Mouse (Mus musculus): Measurements from ENCODE around the gene Slc17a7.
"Not testable (repeated sequence)": the region's sequence is repeated elsewhere in the genome, so short reads cannot be mapped to it uniquely, and the experiment has no call there.

Gene Slc17a7

DNA sequence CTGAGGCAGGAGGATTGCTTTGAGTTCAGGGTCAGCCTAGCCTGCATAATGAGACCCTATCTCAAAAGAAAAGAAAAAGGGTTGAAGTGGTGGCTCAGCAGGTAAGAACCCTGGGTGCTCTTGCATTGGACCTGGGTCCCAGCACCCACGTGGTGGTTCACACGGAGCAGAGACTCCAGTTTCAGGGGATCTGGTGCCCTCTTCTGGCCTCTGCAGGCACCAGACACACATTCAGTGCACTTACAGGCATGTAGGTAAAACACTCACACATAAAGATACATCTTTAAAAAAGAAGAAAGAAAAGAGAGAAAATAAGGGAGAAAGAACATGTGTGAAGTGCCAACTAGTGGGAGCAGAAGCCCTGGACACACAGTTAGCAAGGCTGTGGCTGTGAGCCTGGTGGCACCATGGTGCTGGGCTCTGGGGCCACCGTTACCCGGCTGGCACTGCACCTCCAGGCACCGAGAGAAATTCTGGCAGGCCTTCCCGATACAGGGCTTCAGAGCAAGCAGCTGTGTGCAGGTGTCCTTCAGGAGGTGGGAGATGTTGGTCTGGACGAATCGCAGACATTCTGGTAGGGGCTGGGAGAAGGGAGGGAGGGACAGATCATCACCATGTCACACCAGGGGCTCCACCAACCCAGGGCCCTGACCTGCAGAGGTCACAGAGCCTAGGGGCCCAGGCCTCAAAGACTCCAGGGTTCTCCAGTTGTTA lies 30.1 kb upstream of the Slc17a7 start:
- DNase-seq (ENCODE audit: low spot score in 2 of 2): no peak

DNA sequence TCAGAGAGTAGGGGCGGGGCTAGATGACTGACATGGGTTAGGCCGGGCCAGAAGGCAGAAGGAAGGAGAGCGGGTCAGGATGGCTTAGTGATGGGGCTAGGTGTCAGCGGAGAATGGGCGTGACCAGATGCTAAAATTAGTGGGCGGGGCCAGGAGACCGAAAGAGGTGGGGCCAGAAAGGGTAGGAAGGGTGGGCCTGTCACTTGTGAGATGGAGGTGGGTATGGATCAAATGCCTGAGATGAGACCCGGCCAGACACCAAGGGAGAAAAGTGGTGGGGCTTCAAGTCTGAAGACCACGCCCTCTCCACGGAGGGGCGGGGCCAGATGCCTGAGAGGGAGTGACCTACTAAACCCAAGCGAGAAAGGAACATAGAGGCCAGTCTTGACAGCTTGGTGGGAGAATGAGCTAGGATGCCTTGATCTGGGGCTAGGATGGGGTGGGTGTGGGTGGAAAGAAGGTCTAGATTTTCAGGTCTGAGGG lies 29.2 kb upstream of the Slc17a7 start:
- no peak for DNase-seq (ENCODE audit: low spot score in 2 of 2)

DNA sequence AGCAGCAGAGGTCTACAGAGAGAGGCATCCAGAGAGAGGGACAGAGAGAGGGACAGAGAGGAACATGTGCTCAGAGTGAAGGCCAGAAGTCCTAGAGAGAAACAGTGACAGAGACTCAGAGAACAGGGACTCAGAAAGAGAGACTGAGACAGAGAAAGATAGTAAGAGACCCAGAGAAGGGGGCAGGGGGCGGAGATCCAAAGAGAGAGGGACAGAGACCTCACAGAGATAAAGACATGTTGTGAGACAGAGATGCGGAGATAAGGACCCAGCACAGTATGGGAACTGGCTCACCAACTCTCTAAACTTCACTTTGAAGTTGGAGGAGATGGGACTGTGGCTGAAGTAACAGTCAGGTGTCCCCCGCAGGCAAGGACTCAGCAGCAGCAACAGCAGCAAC lies 28.4 kb upstream of the Slc17a7 start:
- no peak for DNase-seq (ENCODE audit: low spot score in 2 of 2)

DNA sequence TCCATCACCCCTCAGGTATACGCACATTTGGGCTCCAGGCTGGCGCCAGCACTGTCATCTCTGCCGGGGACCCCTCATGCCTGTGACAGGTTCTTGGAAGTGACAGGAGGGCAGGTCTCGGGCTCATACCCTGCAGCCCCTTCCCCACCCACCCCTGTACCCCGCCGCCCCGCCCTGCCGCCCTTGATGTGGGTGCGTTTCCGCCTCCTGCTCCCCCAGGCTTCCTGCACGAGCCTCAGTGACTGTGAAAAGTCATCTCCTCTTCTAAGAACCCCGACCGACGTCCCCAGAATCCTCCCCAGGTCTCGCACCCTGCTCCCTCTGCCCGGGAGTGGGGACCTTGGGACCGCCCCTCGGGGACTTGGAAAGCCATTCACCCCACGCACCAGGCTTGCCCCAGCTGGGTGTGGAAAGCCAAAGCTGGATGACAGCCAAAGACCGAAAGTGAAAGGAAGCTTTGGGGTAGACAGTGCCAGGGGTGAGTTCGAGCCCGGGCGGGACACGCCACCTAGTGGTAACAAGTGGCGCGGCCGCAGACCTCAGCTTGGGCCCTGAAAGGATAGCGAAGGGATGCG lies 27.7 kb upstream of the Slc17a7 start, which contains the start of the genes Gm45713 and Flt3l:
TSS of gene Gm45713 (minus strand) at position 239 of the 575 bp plus-strand sequence.
TSS of gene Flt3l (minus strand) at position 440 of the 575 bp plus-strand sequence.
- peak in 1 of 2 experiments; percentile 93 for DNase-seq (ENCODE audit: low spot score in 2 of 2)

DNA sequence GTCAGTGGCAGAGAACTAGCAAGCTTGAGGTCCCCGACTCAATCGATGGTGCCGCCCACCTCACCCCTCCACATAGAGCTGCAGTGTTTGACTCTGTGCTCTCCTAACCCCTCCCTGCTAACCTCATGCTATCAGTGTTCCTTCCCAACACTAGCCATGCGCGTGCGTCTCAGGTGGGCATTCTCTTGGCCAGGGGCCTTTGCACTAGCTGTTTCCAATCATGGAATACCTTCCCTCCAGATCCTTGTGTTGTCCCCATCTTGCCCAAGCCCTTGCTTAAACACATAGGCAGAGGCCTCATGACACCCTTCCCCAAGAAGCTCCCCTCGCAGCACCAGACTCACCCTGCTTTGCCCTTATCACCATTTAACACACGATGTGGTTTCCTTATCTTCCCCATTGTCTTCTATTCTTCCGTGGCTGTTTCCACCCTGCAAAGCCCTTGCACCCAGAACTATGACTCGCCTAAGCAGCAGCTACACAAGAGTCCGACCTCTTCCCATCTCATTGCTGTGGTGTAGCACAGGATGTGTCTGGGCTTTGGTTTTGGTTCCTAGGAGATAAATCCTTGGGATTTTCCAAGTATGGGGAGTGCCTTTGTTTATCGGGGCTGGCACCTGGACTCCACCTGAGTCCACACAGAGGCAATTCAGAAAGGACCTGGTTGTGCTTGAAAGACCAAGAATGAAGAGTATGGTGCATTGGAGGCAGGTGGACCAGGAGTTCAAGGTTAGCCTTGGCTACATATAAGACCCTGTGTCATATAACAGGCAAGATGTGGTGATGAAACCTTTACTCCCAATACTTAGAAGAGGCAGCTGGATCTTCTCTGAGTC lies 26.4 kb upstream of the Slc17a7 start:
- no peak for DNase-seq (ENCODE audit: low spot score in 2 of 2)

DNA sequence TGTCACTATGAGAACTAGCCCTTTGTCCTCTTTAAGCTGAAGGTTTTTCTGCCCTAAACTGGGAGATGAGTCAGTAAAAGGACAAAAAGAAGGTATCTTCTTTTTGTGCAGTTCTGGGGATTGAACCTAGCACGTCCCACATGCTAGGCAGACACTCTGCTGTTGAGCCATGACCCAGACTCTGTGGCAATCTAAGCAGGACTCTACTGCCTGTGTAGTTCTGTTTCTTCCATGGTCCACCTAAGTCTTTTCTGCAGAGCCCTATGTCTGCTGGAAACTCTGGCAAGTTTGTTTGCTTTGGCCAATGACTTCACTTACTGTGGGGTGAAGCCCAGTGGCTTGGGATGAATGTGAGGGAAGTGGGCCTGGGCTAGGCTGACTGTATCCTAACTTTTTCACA lies 25.3 kb upstream of the Slc17a7 start:
- DNase-seq (ENCODE audit: low spot score in 2 of 2): no peak

DNA sequence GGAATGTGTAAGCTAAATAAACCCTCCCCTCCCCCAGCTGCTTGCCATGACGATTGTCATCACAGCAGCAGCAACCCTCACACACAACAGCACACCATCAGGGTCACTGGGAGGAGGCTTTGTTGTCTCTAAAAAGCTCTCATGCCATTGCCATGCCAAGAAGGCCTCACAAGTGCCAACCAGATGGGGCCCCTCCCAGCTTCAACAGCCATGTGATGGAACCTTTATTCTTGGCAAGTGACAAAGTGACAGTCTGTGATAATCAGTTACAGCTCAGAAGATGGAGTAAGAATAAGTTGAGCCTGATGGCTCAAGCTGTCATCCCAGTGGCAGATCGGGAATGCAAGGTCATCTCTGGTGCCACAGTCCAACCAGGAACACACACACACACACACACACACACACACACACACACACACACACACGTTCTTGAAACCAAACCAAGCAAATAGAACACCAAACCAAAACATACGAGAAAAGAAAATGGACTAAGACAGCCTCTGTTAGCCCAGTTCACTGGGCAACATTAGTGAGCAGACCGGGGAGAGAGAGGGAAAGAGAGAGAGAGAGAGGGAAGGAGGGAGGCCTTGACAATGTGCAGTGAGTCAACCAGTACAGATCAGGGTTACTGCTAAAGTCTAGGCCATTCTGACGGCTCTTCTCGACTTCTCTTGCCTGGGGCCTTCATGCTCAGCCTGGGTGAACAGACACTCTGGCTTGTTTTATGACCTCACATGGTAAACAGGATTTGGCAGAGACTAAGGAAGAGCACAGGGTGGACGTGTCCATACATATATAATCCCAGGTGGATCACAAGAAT lies 23.6 kb upstream of the Slc17a7 start:
- no peak for DNase-seq (ENCODE audit: low spot score in 2 of 2)

DNA sequence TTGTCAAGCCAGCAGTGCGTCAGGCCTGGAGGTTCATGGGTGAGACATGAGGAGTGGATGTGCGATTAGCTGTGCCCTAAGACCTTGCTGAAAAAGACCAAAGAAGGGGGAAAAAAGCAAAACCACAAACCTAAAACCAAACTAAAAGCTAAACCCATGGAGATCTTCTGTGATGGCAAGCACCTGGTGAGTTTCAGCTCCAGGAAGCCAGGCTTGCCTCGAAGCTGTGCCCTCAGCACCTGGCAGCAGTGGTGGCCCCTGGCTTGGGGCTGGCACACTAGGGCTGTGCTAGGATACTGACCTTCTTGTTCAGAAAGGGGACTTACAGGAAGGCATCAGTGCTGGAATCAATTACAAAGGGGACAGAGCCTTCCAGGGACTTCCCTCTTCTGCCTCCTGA lies 22.4 kb upstream of the Slc17a7 start:
- no peak for DNase-seq (ENCODE audit: low spot score in 2 of 2)

DNA sequence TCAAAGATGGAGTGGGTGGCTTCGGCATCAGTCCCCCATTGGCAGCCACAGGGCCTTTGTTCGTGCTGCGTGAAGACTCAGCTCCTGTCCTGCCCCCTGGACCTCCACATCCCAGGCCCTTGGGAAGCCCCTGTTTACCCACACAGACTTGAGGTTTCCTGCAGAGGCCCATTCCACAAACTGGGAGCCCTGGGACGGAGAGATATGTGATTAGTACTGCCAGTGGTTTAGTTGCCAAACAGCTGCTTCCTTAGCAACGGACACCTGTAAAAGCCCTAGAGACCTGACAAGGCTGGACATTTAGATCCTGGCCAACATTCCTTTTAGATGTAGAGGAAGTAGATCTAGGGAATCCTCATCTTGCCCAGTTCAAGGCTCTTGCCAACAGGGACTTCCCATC lies 21.8 kb upstream of the Slc17a7 start:
- no peak for DNase-seq (ENCODE audit: low spot score in 2 of 2)

DNA sequence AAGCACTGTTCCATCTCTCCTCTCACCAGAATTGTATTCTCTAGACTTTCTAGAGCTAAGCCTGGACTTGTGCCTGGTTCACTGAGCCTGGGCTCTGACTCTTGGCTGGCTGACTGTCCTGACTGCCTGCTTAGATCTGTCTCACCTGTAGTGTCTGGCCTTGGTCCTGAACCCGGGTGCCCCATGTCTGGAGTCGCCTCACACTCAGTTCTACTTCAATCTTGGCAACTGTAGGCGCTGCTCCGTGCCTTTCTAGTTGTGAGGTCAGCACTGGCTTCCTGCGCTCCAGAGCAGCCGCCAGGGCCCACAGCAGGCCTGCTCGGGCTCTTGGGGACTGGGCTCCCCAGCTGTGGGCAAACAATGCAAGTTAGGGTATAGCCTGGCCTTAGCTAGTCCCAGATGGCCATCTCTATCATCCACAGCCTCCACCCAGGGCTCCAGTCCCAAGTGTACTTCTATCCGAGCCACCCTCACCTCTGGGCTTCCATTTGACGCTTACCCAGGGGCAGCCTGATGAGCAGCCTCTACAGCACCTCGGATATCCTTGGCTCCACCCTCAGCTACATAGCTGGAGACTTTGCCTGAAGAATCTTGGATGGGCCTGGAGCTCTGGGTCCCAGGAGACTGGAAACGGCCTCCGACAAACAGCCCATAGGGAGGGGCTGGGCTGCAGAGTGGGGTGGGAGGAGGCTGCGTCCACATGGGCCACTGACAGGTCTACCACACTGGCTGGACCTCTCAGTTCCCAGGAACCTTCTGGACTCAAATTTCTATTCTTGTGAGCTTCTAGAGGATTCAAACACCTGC lies 19.2 kb upstream of the Slc17a7 start:
- DNase-seq (ENCODE audit: low spot score in 2 of 2): no peak

DNA sequence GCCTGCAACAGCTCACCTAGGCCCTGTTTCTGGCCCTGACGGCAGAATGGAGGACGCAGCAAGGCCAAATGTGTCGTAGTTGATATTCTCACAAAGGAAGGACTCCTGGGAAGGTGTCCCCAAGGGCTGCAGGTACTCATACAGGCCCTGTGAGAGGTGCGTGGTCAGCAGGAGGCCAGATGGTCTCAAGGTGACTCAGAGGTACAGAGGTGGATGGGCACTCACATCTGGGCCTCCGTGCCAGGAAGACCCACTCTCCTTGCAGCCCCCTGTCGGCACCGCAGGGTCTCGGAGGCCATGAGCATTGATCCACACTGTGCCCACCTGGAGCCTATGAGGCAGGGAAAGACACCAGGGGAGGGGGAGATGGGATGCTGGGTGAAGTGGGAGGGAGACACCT lies 18.3 kb upstream of the Slc17a7 start:
- DNase-seq (ENCODE audit: low spot score in 2 of 2): no peak

DNA sequence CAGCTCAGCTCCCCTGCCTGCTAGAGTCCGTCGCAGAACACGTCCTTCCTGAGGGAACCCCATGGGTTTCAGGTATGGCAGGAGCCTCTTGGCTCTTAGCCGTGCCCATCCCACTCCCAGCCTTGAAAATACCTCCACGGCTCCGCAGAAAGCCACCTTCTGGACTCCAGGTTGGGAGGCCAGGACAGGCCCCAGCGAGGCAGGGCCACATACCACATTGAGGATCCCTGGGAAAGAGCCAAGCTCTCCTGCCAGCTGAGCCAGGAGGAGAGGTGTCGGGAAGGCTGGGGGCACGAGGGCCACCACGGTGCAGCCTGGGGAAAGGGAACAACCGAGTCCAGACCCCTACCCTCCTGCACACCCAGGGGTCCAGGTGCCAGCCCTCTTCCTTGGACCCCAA lies 16.5 kb upstream of the Slc17a7 start:
- no peak for DNase-seq (ENCODE audit: low spot score in 2 of 2)

DNA sequence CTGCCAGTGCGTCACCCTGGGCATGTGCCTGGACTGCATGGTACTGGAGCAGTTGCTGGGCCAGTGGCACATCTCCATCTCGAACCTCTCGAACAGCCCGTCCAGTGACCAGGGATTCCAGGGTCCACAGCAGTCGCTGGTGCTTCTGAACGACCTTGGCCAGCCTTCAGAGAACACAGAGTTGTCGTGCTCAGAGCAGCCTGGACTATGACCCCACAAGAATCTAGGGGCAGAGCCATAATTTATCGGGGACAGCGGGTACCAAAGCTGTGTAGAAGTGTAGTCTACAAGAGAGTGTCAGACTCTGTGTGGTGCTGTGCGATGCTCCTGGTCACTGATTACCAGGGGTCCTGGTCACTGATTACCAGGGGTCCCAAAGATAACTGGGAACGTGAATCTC lies 15.8 kb upstream of the Slc17a7 start:
- DNase-seq (ENCODE audit: low spot score in 2 of 2): no peak

DNA sequence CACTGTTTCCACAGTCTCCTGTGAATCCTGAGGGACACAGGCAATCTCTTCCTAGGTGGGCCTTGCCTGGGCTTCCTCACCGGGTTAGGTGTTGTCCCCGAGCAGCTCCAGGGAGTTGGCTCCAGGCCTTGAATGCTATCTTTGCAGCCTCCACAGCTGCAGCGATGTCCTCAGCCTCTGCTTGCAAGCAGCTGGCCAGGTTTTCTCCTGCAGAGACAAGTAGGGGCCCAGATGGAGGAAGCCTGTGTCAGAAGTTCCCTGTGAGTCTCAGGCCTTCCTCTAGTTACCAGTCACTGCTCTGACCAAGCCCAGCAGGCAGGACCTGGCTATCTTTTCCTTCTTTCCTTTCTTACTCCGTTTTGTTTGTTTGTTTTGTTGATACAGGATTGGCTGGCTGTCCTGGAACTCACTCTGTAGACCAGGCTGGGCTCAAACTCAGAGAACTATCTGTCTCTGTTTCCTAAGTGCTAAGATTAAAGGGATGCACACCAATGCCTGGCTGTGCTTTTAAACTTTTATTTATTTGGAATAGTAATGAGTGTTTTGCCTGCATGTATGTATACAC lies 15.1 kb upstream of the Slc17a7 start:
- no peak for DNase-seq (ENCODE audit: low spot score in 2 of 2)

DNA sequence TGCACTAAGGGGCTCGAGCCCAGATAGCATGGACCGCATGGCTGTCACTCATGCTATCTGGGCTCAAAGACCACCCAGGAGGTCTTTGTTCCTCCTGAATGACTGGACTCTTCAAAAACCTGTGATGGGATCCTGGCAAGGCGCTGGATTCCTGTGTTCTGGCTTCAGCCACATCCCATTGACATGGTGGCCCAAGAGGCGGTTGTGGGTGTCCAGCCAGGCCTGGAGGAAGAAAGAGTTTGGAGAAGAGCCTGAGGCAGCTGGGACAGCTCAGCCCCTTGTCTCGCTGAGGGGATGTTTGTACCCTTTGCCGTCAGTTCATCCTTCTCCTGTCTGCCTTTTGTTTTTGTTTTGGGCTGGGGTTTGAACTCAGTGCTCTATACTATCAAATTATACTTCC lies 14.2 kb upstream of the Slc17a7 start:
- DNase-seq (ENCODE audit: low spot score in 2 of 2): no peak

DNA sequence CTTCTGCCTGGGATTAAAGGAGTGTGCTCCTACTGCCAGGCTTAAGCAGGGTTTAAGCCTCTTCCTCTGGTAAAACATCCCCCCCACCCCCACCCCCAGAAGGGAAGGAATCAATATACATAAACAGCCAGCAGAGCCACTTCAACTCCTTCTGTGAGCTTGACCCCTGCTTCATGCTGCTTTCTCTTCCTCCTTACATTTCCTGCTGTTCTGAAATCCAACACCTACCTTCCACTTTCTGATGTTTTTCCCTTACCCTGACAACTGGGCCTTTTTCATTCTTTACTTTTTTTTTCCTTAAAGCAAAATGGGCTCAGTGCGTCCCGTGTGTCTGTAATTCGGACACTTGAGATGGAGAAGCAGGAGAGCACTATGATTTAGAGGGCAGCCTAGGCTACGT lies 13.4 kb upstream of the Slc17a7 start:
- DNase-seq (ENCODE audit: low spot score in 2 of 2): no peak

DNA sequence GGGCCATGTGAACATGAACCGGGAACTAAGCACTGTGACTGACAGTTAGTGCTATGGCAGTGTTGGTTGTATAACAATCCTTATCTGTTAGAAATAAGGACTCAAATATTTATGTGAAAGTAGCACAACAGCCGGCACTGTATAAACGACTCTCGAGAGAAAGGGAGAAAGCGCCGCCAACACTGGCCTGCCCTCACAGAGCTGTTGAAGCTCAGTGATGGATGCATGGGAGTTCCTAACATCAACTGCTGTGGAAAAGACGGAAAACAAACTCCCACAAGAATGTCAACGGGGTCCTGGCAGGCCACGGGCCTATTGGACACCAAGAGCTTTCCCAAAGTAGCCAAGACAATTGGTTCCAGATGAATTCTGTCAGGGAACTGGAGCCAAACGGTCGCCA lies 12.4 kb upstream of the Slc17a7 start:
- DNase-seq (ENCODE audit: low spot score in 2 of 2): no peak

DNA sequence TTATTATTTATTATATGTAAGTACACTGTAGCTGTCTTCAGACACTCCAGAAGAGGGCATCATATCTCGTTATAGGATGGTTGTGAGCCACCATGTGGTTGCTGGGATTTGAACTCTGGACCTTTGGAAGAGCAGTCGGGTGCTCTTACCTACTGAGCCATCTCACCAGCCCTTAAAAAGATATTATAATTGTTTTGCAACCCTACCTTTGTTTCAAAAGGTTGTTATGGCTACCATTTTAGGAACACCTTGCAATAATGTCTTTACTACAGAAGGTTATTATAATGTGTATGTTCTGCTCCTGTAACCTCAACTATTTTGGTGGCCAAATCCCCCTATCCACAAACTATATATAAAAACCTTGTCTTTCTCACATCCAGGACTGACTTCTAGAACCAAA lies 10.7 kb upstream of the Slc17a7 start:
- not testable (repeated sequence) for DNase-seq (ENCODE audit: low spot score in 2 of 2)

DNA sequence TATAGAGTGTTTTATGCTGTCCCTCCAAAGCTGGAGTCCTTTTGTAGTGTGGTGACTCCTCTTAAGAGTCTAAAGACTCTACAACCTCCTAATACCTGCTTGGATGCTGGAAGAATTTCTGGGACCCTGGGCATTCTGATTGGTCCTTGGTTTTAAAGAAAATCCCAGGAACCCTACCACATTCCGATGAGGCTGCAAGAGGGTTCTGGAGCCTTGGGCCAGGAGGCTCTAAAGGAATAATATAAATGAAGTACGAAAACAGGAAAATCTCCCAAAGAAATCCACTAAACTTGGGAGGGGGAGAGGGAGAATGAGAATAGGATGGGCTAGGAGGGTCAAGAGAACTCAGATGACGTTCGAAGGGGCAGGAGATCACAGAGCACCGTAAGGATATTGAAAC lies 10.2 kb upstream of the Slc17a7 start:
- DNase-seq (ENCODE audit: low spot score in 2 of 2): no peak

All from left cerebral cortex, adult 9 months (tissue).